Mouse (Mus musculus): Measurements from ENCODE around the gene Gm10670. TPM values are rescaled to one million over a fixed set of nuclear protein-coding genes. Genes with fewer than 3 reads are reported as not detected.
"Not testable (repeated sequence)": the region's sequence is repeated elsewhere in the genome, so short reads cannot be mapped to it uniquely, and the experiment has no call there.

Gene Gm10670
- not detected in 2 replicates for polyA plus RNA-seq (2014; fragmentation: Nextera tagmentation; extraction: Ambion mirVana)

GRCm38 (mm10) chr7:20474825-20475224 lies at the start of gene Gm10670:
Gm10670 (minus strand) TSS chr7:20474925.
- WGBS: no CpG with 5 or more reads among the region's 5 CpGs
- not testable (repeated sequence) for H3K9me3 ChIP-seq (replicated peaks; ENCODE audit: control insufficient read depth, low read length); H3K9ac ChIP-seq (ENCODE audit: low read length); DNase-seq (ENCODE audit: low spot score); H3K27me3 ChIP-seq (replicated peaks; ENCODE audit: control insufficient read depth, insufficient read depth, low read length); H3K27ac ChIP-seq (ENCODE audit: low read depth, low read length); ATAC-seq; H3K4me1 ChIP-seq (ENCODE audit: control insufficient read depth, insufficient read depth, low read length); H3K4me3 ChIP-seq (ENCODE audit: low read depth, low read length); H3K36me3 ChIP-seq (ENCODE audit: control insufficient read depth, insufficient read depth, low read length); H3K4me2 ChIP-seq (ENCODE audit: low read length)

GRCm38 (mm10) chr7:20510434-20510833 lies 35.7 kb upstream of the Gm10670 start, which contains the start of gene Vmn1r103:
Vmn1r103 (minus strand) TSS chr7:20510534.
- H3K27ac ChIP-seq (ENCODE audit: low read depth, low read length); H3K27me3 ChIP-seq (replicated peaks; ENCODE audit: control insufficient read depth, insufficient read depth, low read length); H3K36me3 ChIP-seq (ENCODE audit: control insufficient read depth, insufficient read depth, low read length); H3K4me1 ChIP-seq (ENCODE audit: control insufficient read depth, insufficient read depth, low read length); H3K4me2 ChIP-seq (ENCODE audit: low read length); H3K4me3 ChIP-seq (ENCODE audit: low read depth, low read length); H3K9ac ChIP-seq (ENCODE audit: low read length); H3K9me3 ChIP-seq (replicated peaks; ENCODE audit: control insufficient read depth, low read length); ATAC-seq; DNase-seq (ENCODE audit: low spot score): not testable (repeated sequence)
- WGBS: no CpG with 5 or more reads among the region's 3 CpGs

GRCm38 (mm10) chr7:20442493-20442892 lies 32.2 kb downstream of the Gm10670 start, which contains the start of gene Vmn1r101:
Vmn1r101 (minus strand) TSS chr7:20442593.
- H3K4me3 ChIP-seq (ENCODE audit: low read depth, low read length); H3K27me3 ChIP-seq (replicated peaks; ENCODE audit: control insufficient read depth, insufficient read depth, low read length); ATAC-seq; H3K9ac ChIP-seq (ENCODE audit: low read length); H3K36me3 ChIP-seq (ENCODE audit: control insufficient read depth, insufficient read depth, low read length); H3K4me1 ChIP-seq (ENCODE audit: control insufficient read depth, insufficient read depth, low read length); H3K9me3 ChIP-seq (replicated peaks; ENCODE audit: control insufficient read depth, low read length); H3K27ac ChIP-seq (ENCODE audit: low read depth, low read length); H3K4me2 ChIP-seq (ENCODE audit: low read length); DNase-seq (ENCODE audit: low spot score): not testable (repeated sequence)
- no CpG with 5 or more reads among the region's 2 CpGs for WGBS

Other genes with a start within 250 kb of the Gm10670 start
- not detected in 2 replicates for gene Gm4498, start 241.1 kb downstream of the Gm10670 start, polyA plus RNA-seq (2014; fragmentation: Nextera tagmentation; extraction: Ambion mirVana)
- gene Gm5890, start 212.1 kb downstream of the Gm10670 start, polyA plus RNA-seq (2014; fragmentation: Nextera tagmentation; extraction: Ambion mirVana): not detected in 2 replicates
- gene Gm4133, start 140.9 kb downstream of the Gm10670 start, polyA plus RNA-seq (2014; fragmentation: Nextera tagmentation; extraction: Ambion mirVana): not detected in 2 replicates
- gene Gm5728, start 99.5 kb downstream of the Gm10670 start, polyA plus RNA-seq (2014; fragmentation: Nextera tagmentation; extraction: Ambion mirVana): not detected in 2 replicates
- not detected in 2 replicates for gene Vmn1r100, start 57.0 kb downstream of the Gm10670 start, polyA plus RNA-seq (2014; fragmentation: Nextera tagmentation; extraction: Ambion mirVana)
- gene Vmn1r101, start 32.3 kb downstream of the Gm10670 start, polyA plus RNA-seq (2014; fragmentation: Nextera tagmentation; extraction: Ambion mirVana): not detected in 2 replicates
- gene Vmn1r103, start 35.6 kb upstream of the Gm10670 start, polyA plus RNA-seq (2014; fragmentation: Nextera tagmentation; extraction: Ambion mirVana): not detected in 2 replicates
- gene Vmn1r104, start 58.9 kb upstream of the Gm10670 start, polyA plus RNA-seq (2014; fragmentation: Nextera tagmentation; extraction: Ambion mirVana): not detected in 2 replicates
- gene Gm5726, start 70.8 kb upstream of the Gm10670 start, polyA plus RNA-seq (2014; fragmentation: Nextera tagmentation; extraction: Ambion mirVana): not detected in 2 replicates
- gene Gm4141, start 101.3 kb upstream of the Gm10670 start, polyA plus RNA-seq (2014; fragmentation: Nextera tagmentation; extraction: Ambion mirVana): not detected in 2 replicates
- not detected in 2 replicates for gene Gm4513, start 124.1 kb upstream of the Gm10670 start, polyA plus RNA-seq (2014; fragmentation: Nextera tagmentation; extraction: Ambion mirVana)
- not detected in 2 replicates for gene Vmn1r107, start 194.0 kb upstream of the Gm10670 start, polyA plus RNA-seq (2014; fragmentation: Nextera tagmentation; extraction: Ambion mirVana)
- gene Vmn1r111, start 228.3 kb upstream of the Gm10670 start, polyA plus RNA-seq (2014; fragmentation: Nextera tagmentation; extraction: Ambion mirVana): not detected in 2 replicates

Measured in forebrain, embryonic 14.5 days (tissue).